Mouse (Mus musculus) heart, postnatal 36 days (tissue): ENCODE results near the gene Decr2. TPM values are rescaled to one million over a fixed set of nuclear protein-coding genes. Genes with fewer than 3 reads are reported as not detected.
A peak's percentile ranks its signal among the peaks of the same experiment; 100 is the strongest.

Experiments used
- DNase-seq, 2 experiments: peaks; one replicate each; pipeline ENCODE4 v3.0.0; 2021 to 2022
- intact Hi-C: fragments of 180-260 bp; cut with DNase I; formaldehyde crosslinking; loops from one replicate; pipeline ENCODE4 v1.15.1; 2025
- total RNA-seq, 2 experiments: library from RNA; stranded (reverse); gene quantifications; 2 replicates each; pipeline ENCODE4 v1.2.3; 2021

Decr2 gene
- 10 to 100 TPM; 10.2 to 11.2 TPM for total RNA-seq

- intact Hi-C loops, result loop anchor here (1.0 to 5.0 kb wide), 4 partner anchors 19 to 198 kb away; no protein-coding TSS in a partner anchor
These were observed at the start of gene Decr2 for GRCm38 (mm10) chr17:26089905-26090632. Gene Decr2 (minus strand): TSS chr17:26090337.

GRCm38 (mm10) chr17:26138901-26139381 is 48.8 kb upstream of the Decr2 start:
- DNase-seq, result no peak
- intact Hi-C loops, result loop anchor here (1.0 to 5.0 kb wide), 2 partner anchors 16 to 103 kb away; partner anchors contain the start of genes Fam234a and Mrpl28

More at GRCm38 (mm10) chr17:26089905-26090632, at the start of gene Decr2:
- DNase-seq, result peak; percentile 81 to 86

GRCm38 (mm10) chr17:26138239-26138836 is 48.2 kb upstream of the Decr2 start, which contains the start of gene Axin1:
Gene Axin1 (plus strand): TSS chr17:26138688.
- intact Hi-C loops, result loop anchor here (1.0 to 5.0 kb wide), 2 partner anchors 15 to 104 kb away; partner anchors contain the start of genes Fam234a and Mrpl28
- peak; percentile 88 to 93 for DNase-seq

GRCm38 (mm10) chr17:26137751-26138130 is 47.6 kb upstream of the Decr2 start:
- intact Hi-C loops, result loop anchor here (1.0 to 5.0 kb wide), 2 partner anchors 14 to 105 kb away; partner anchors contain the start of genes Fam234a and Mrpl28
- DNase-seq, result no peak

GRCm38 (mm10) chr17:26137106-26137750 is 47.1 kb upstream of the Decr2 start:
- intact Hi-C loops, result loop anchor here (5.0 kb wide), 1 partner anchor 105 kb away; the partner anchor contains the start of gene Fam234a
- DNase-seq, result no peak

GRCm38 (mm10) chr17:26131856-26132853 is 42.0 kb upstream of the Decr2 start:
- DNase-seq, result no peak
- intact Hi-C loops, result no loop called here

GRCm38 (mm10) chr17:26131062-26131732 is 41.1 kb upstream of the Decr2 start:
- intact Hi-C loops, result no loop called here
- DNase-seq, result no peak

GRCm38 (mm10) chr17:26125226-26125625 is 35.1 kb upstream of the Decr2 start:
- no peak for DNase-seq
- intact Hi-C loops, result loop anchor here (10.0 kb wide), 1 partner anchor 330 kb away; no protein-coding TSS in a partner anchor

- intact Hi-C loops, result loop anchor here (5.0 to 10.0 kb wide), 2 partner anchors 118 to 330 kb away; partner anchors contain the start of gene Fam234a
- DNase-seq, result no peak
These were observed 34.4 kb upstream of the Decr2 start for GRCm38 (mm10) chr17:26124560-26124959.

- peak; percentile 88 to 89 for DNase-seq
- intact Hi-C loops, result loop anchor here (1.0 to 10.0 kb wide), 3 partner anchors 15 to 332 kb away; partner anchors contain the start of genes Axin1 and Fam234a
These were observed 33.1 kb upstream of the Decr2 start, which contains the start of gene Mrpl28 for GRCm38 (mm10) chr17:26123267-26123684. Gene Mrpl28 (plus strand): TSS chr17:26123500.

- intact Hi-C loops, result loop anchor here (1.0 to 10.0 kb wide), 3 partner anchors 16 to 332 kb away; partner anchors contain the start of genes Axin1 and Fam234a
- no peak for DNase-seq
These were observed 32.4 kb upstream of the Decr2 start for GRCm38 (mm10) chr17:26122431-26123140.

GRCm38 (mm10) chr17:26119766-26120710 is 29.9 kb upstream of the Decr2 start:
- intact Hi-C loops, result loop anchor here (5.0 to 10.0 kb wide), 2 partner anchors 122 to 335 kb away; partner anchors contain the start of gene Fam234a
- peak; percentile 42 to 63 for DNase-seq

GRCm38 (mm10) chr17:26116503-26117258 is 26.5 kb upstream of the Decr2 start:
- intact Hi-C loops, result no loop called here
- no peak for DNase-seq

GRCm38 (mm10) chr17:26115956-26116487 is 25.9 kb upstream of the Decr2 start:
- intact Hi-C loops, result no loop called here
- DNase-seq, result no peak

GRCm38 (mm10) chr17:26115205-26115898 is 25.2 kb upstream of the Decr2 start:
- DNase-seq, result no peak
- intact Hi-C loops, result no loop called here
